Mouse (Mus musculus): ENCODE data around the gene Cfap299. TPM values are rescaled to one million over a fixed set of nuclear protein-coding genes. Genes with fewer than 3 reads are reported as not detected.
"Not testable (repeated sequence)": the region's sequence is repeated elsewhere in the genome, so short reads cannot be mapped to it uniquely, and the experiment has no call there.

Gene Cfap299
- polyA plus RNA-seq, 1 experiment from 2014 or later: 0.71 TPM

DNA sequence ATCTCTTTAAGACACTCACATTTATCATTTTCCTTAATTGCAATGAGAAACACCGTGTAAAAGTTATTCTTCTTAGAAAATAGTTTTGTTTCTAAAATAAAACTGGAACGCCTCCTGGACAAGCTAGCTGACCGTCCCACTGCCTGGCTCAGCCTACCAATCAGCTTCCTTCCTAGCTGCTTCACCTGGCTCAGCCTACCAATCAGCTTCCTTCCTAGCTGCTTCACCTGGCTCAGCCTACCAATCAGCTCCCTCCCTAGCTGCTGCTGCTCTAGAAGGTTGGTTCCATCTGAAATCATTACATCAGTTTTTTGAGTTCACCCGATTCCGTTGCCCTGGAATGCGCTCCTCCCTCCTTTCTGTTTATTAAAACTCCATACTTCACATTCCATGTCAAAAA, 247.4 kb downstream of the Cfap299 start:
- not testable (repeated sequence) for H3K4me1 ChIP-seq; H3K27ac ChIP-seq (replicated peaks); H3K27me3 ChIP-seq; H3K9me3 ChIP-seq; H3K9ac ChIP-seq (replicated peaks); H3K4me2 ChIP-seq (replicated peaks); ATAC-seq (ENCODE audit: low FRiP score, low read depth); H3K4me3 ChIP-seq; H3K36me3 ChIP-seq
- WGBS: 91% methylated on average over 6 of the region's 6 CpGs

DNA sequence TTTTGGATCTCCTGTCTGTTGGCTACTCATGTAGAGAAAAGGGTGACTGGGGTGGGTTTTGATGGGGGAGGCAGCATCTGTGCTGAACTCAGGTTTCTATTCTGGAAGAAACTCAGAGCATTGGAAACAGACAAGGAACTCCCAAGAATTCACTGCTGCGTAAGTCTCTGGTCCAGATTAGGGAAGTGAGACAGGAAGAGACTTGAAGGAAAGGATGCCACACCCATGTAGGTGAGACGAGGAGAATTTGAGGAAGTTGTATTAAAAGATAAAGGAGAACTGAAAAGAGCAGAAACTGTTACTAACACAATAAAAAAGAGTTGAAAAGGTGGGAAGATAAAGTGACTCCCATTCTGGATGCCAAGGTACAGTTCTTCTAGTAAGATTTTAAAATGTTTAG, 249.3 kb downstream of the Cfap299 start:
- Histone ChIP-seq H3K36me3 (no peaks in the 10 kb centered on the region), H3K4me2 (replicated peaks) (no peak overlapping the region), H3K27ac (replicated peaks) (no peak overlapping the region), H3K27me3 (no peaks in the 10 kb centered on the region), H3K4me3 (no peak overlapping the region), H3K9ac (replicated peaks) (no peak overlapping the region), H3K9me3 (no peaks in the 10 kb centered on the region), H3K4me1 (peaks cover 4% of the 10 kb centered on the region; the same call in 1 of the 2 replicates)
- no peak for ATAC-seq (ENCODE audit: low FRiP score, low read depth)
- 74% methylated on average over 2 of the region's 2 CpGs for WGBS

- Histone ChIP-seq H3K27ac (replicated peaks) (no peak overlapping the region), H3K36me3 (no peaks in the 10 kb centered on the region), H3K4me2 (replicated peaks) (no peak overlapping the region), H3K27me3 (no peaks in the 10 kb centered on the region), H3K4me3 (no peak overlapping the region), H3K9ac (replicated peaks) (no peak overlapping the region), H3K4me1 (no peaks in the 10 kb centered on the region; the same call in 1 of the 2 replicates), H3K9me3 (no peaks in the 10 kb centered on the region)
- 81% methylated on average over 5 of the region's 5 CpGs for WGBS
- ATAC-seq (ENCODE audit: low FRiP score, low read depth): no peak
Measured at GRCm38 (mm10) chr5:98580811-98581210, 251.7 kb downstream of the Cfap299 start.

DNA sequence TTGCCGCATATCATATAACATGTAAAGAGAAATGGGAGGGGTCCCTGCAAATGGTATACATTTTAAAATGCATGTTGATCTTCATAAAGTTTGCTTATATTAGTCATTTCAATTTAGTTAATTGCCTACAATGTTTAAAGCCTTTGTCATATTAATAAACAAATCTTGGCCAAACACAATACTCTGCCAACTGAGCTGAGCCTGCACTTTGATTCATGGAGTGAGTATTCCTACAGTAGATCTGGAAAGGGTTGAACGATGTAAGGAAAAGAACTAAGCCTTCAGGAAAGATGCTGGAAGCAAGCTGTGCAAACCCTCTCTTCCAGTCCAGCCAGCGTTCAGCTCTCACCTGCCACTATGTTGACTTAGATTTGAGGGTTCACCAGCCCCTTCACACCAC, 252.9 kb downstream of the Cfap299 start:
- no peak for ATAC-seq (ENCODE audit: low FRiP score, low read depth)
- 93% methylated on average over 3 of the region's 3 CpGs for whole genome bisulfite sequencing

DNA sequence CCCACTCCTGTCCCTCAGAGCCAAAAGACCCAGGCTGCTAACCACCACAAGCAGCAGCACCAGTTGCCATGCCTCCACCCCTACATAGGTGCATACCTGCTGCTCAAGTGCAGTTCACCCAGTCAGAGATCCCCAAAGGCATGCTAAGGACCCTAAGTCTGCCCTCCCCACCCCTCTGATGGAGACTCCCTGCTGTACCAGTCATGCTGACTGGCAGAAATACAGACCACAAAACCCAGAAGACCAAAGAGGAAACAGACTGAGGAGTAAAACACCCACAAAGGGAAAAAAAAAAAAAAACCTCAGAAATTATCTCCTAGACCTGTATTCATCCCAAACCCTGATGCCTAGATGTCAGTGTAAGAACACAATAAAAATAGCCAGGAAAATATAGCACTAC, 256.8 kb downstream of the Cfap299 start:
- H3K9ac ChIP-seq (replicated peaks): no peak overlapping the region
- ATAC-seq (ENCODE audit: low FRiP score, low read depth): no peak
- no peak overlapping the region for H3K4me3 ChIP-seq
- H3K27ac ChIP-seq (replicated peaks): no peak overlapping the region
- H3K27me3 ChIP-seq: no peaks in the 10 kb centered on the region
- no peaks in the 10 kb centered on the region for H3K36me3 ChIP-seq
- H3K4me1 ChIP-seq: no peaks in the 10 kb centered on the region
- no peaks in the 10 kb centered on the region for H3K9me3 ChIP-seq
- H3K4me2 ChIP-seq (replicated peaks): no peak overlapping the region

More for the DNA sequence above, 252.9 kb downstream of the Cfap299 start:
- Histone ChIP-seq H3K27me3 (no peaks in the 10 kb centered on the region), H3K4me3 (no peak overlapping the region), H3K9ac (replicated peaks) (no peak overlapping the region), H3K36me3 (no peaks in the 10 kb centered on the region), H3K4me2 (replicated peaks) (no peak overlapping the region), H3K9me3 (no peaks in the 10 kb centered on the region), H3K4me1 (no peaks in the 10 kb centered on the region), H3K27ac (replicated peaks) (no peak overlapping the region)

- H3K4me2 ChIP-seq (replicated peaks): no peak overlapping the region
- ATAC-seq (ENCODE audit: low FRiP score, low read depth): no peak
- no peak overlapping the region for H3K4me3 ChIP-seq
- H3K36me3 ChIP-seq: no peaks in the 10 kb centered on the region
- no peaks in the 10 kb centered on the region for H3K27me3 ChIP-seq
- no peak overlapping the region for H3K9ac ChIP-seq (replicated peaks)
- H3K9me3 ChIP-seq: no peaks in the 10 kb centered on the region
- H3K27ac ChIP-seq (replicated peaks): no peak overlapping the region
- WGBS: 93% methylated on average over 5 of the region's 5 CpGs
- H3K4me1 ChIP-seq: no peaks in the 10 kb centered on the region
Measured at GRCm38 (mm10) chr5:98613511-98613910, 284.4 kb downstream of the Cfap299 start.

DNA sequence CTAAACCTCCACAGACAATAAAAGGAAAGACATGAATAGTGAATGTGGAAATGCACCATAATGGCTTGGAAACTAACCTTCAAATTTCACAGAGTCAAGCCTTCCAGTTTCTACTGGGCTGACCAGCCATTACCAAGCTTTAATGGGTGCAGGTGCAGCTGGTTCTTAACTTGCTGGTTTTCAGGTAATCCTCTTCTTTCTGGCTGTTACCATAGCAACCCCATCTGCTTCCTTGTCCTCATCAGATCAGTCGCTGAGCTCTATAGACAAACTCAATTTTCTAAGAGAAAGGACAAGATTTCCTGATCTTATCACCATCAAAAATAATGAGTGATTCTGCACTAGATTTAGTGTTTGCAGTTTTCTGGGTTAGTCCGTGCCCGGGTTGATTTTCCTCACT, 287.8 kb downstream of the Cfap299 start:
- Histone ChIP-seq H3K4me1 (no peaks in the 10 kb centered on the region), H3K9ac (replicated peaks) (no peak overlapping the region), H3K27ac (replicated peaks) (no peak overlapping the region), H3K27me3 (no peaks in the 10 kb centered on the region), H3K9me3 (no peaks in the 10 kb centered on the region), H3K4me3 (no peak overlapping the region), H3K4me2 (replicated peaks) (no peak overlapping the region), H3K36me3 (no peaks in the 10 kb centered on the region)
- 60% methylated on average over 3 of the region's 3 CpGs for WGBS
- ATAC-seq (ENCODE audit: low FRiP score, low read depth): no peak

DNA sequence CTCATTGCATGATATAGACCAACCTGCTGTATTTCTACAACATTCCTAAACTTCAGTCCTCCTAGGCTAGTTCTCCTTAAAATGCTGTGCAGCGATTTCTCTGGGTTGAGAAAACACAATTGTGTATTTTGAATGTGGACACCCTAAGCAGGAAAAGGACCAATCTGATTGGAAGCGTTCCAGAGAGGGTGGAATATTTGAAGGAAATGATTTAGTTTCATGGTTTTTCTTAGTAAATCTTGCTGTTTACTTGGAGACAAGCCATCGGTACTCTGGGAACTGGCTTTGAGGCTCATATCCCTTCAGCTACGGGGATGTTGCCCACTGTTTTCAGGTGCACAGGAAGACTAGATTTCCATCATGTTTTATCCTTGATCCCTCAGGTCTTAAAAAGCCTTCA, 288.3 kb downstream of the Cfap299 start:
- 88% methylated on average over 4 of the region's 4 CpGs for WGBS
- no peak overlapping the region for H3K4me2 ChIP-seq (replicated peaks)
- ATAC-seq (ENCODE audit: low FRiP score, low read depth): no peak

GRCm38 (mm10) chr5:98650345-98650744, 321.2 kb downstream of the Cfap299 start:
- no peaks in the 10 kb centered on the region for H3K9me3 ChIP-seq
- no peaks in the 10 kb centered on the region for H3K27me3 ChIP-seq
- no peak overlapping the region for H3K4me3 ChIP-seq
- no peak for ATAC-seq (ENCODE audit: low FRiP score, low read depth)
- no peak overlapping the region for H3K9ac ChIP-seq (replicated peaks)
- H3K27ac ChIP-seq (replicated peaks): no peak overlapping the region
- no peak overlapping the region for H3K4me2 ChIP-seq (replicated peaks)
- H3K36me3 ChIP-seq: no peaks in the 10 kb centered on the region
- no peaks in the 10 kb centered on the region for H3K4me1 ChIP-seq

More for the DNA sequence above, 288.3 kb downstream of the Cfap299 start:
- Histone ChIP-seq H3K27ac (replicated peaks) (no peak overlapping the region), H3K27me3 (no peaks in the 10 kb centered on the region), H3K36me3 (no peaks in the 10 kb centered on the region), H3K9ac (replicated peaks) (no peak overlapping the region), H3K4me1 (no peaks in the 10 kb centered on the region), H3K9me3 (no peaks in the 10 kb centered on the region), H3K4me3 (no peak overlapping the region)

GRCm38 (mm10) chr5:98651049-98651448, 321.9 kb downstream of the Cfap299 start:
- H3K36me3 ChIP-seq: no peaks in the 10 kb centered on the region
- H3K4me1 ChIP-seq: no peaks in the 10 kb centered on the region
- no peak for ATAC-seq (ENCODE audit: low FRiP score, low read depth)
- H3K4me2 ChIP-seq (replicated peaks): no peak overlapping the region
- H3K4me3 ChIP-seq: no peak overlapping the region
- no peaks in the 10 kb centered on the region for H3K27me3 ChIP-seq
- 80% methylated on average over 5 of the region's 5 CpGs for WGBS
- H3K9ac ChIP-seq (replicated peaks): no peak overlapping the region
- no peaks in the 10 kb centered on the region for H3K9me3 ChIP-seq
- no peak overlapping the region for H3K27ac ChIP-seq (replicated peaks)

- Histone ChIP-seq H3K4me3 (no peak overlapping the region), H3K27ac (replicated peaks) (no peak overlapping the region), H3K36me3 (no peaks in the 10 kb centered on the region), H3K4me1 (no peaks in the 10 kb centered on the region), H3K27me3 (no peaks in the 10 kb centered on the region), H3K9ac (replicated peaks) (no peak overlapping the region), H3K9me3 (peaks cover 4% of the 10 kb centered on the region; the same call in 1 of the 2 replicates), H3K4me2 (replicated peaks) (no peak overlapping the region)
- ATAC-seq (ENCODE audit: low FRiP score, low read depth): no peak
- 95% methylated on average over 5 of the region's 5 CpGs for WGBS
Measured at GRCm38 (mm10) chr5:98688254-98688653, 359.1 kb downstream of the Cfap299 start.

GRCm38 (mm10) chr5:98692070-98692469, 363.0 kb downstream of the Cfap299 start:
- no peak overlapping the region for H3K4me2 ChIP-seq (replicated peaks)
- no peak for ATAC-seq (ENCODE audit: low FRiP score, low read depth)
- H3K4me1 ChIP-seq: no peaks in the 10 kb centered on the region
- H3K27me3 ChIP-seq: no peaks in the 10 kb centered on the region
- H3K9me3 ChIP-seq: peaks cover 4% of the 10 kb centered on the region; the same call in 1 of the 2 replicates
- H3K9ac ChIP-seq (replicated peaks): no peak overlapping the region
- no peak overlapping the region for H3K27ac ChIP-seq (replicated peaks)
- WGBS: 56% methylated on average over 5 of the region's 5 CpGs
- H3K4me3 ChIP-seq: no peak overlapping the region
- H3K36me3 ChIP-seq: no peaks in the 10 kb centered on the region

DNA sequence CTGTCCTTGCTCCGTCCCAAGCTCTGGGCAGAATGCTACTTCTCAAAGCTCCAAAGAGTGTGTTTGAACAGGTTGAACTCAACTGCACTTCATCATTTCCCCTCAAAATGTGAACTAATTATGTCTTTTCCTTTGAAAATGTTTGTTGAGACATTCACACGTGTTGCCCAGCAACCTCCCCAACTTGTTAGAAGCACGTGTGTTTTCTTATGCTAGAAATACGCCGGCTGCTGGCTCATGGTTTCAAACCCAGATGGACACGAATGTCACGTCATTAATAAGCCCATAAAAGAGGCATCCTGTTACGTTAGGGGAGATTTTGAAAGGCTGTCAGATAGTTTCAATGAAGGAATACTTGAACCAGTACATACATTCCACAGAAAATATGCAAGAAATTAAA, 367.2 kb downstream of the Cfap299 start:
- Histone ChIP-seq H3K36me3 (no peaks in the 10 kb centered on the region), H3K4me1 (no peaks in the 10 kb centered on the region), H3K4me3 (no peak overlapping the region), H3K9me3 (no peaks in the 10 kb centered on the region), H3K27me3 (no peaks in the 10 kb centered on the region), H3K9ac (replicated peaks) (no peak overlapping the region), H3K4me2 (replicated peaks) (no peak overlapping the region), H3K27ac (replicated peaks) (no peak overlapping the region)
- 74% methylated on average over 8 of the region's 8 CpGs for WGBS
- no peak for ATAC-seq (ENCODE audit: low FRiP score, low read depth)

Data from midbrain, embryonic 12.5 days (tissue).